Mouse (Mus musculus) liver, adult (tissue): ENCODE data around the gene Mapk8ip1.

Source experiments
- GATA4 ChIP-seq: IDR thresholded peaks from 2 replicates; pipeline ENCODE4 v1.6.1; 2014; ENCODE audit warnings: mild to moderate bottlenecking, low read length; ENCODE audit not compliant: insufficient replicate concordance

Mapk8ip1 gene

GRCm38 (mm10) chr2:92403776-92404319 lies 2.8 kb upstream of the Mapk8ip1 start:
- no peak for TF ChIP-seq GATA4

- no peak for TF ChIP-seq GATA4
Observed at GRCm38 (mm10) chr2:92402591-92403326, 1.7 kb upstream of the Mapk8ip1 start.

- no peak for TF ChIP-seq GATA4
Observed at GRCm38 (mm10) chr2:92400682-92401081, 381 bp downstream of the Mapk8ip1 start.

- no peak for TF ChIP-seq GATA4
Observed at GRCm38 (mm10) chr2:92397436-92397835, 3.6 kb downstream of the Mapk8ip1 start.

GRCm38 (mm10) chr2:92395535-92395934 lies 5.5 kb downstream of the Mapk8ip1 start:
- TF ChIP-seq GATA4: no peak

- no peak for TF ChIP-seq GATA4
Observed at GRCm38 (mm10) chr2:92392318-92393264, 8.5 kb downstream of the Mapk8ip1 start.

- TF ChIP-seq GATA4: no peak
Observed at GRCm38 (mm10) chr2:92391703-92392317, 9.3 kb downstream of the Mapk8ip1 start.

GRCm38 (mm10) chr2:92391116-92391515 lies 9.9 kb downstream of the Mapk8ip1 start:
- TF ChIP-seq GATA4: no peak

GRCm38 (mm10) chr2:92390206-92390930 lies 10.7 kb downstream of the Mapk8ip1 start:
- no peak for TF ChIP-seq GATA4

GRCm38 (mm10) chr2:92389645-92390044 lies 11.4 kb downstream of the Mapk8ip1 start:
- no peak for TF ChIP-seq GATA4

GRCm38 (mm10) chr2:92388891-92389641 lies 12.0 kb downstream of the Mapk8ip1 start:
- TF ChIP-seq GATA4: no peak

- TF ChIP-seq GATA4: no peak
Observed at GRCm38 (mm10) chr2:92388081-92388517, 13.0 kb downstream of the Mapk8ip1 start.

- TF ChIP-seq GATA4: no peak
Observed at GRCm38 (mm10) chr2:92387646-92388045, 13.4 kb downstream of the Mapk8ip1 start.
